Mouse (Mus musculus) stomach, embryonic 14.5 days (tissue): ENCODE measurements around the gene Klhdc3. TPM values are rescaled to one million over a fixed set of nuclear protein-coding genes. Genes with fewer than 3 reads are reported as not detected.

Experiments
- ATAC-seq: fragments of 200-750 bp; cut with Nextera tagmentation; 2 replicates; pipeline ENCODE4 v1.8.0; 2017; ENCODE audit warnings: low read depth, moderate TSS enrichment; ENCODE audit not compliant: insufficient number of reproducible peaks, insufficient read depth, low FRiP score
- H3K27ac ChIP-seq: fragments of 300-500 bp; sonication (generic); 2 replicates; pipeline ENCODE4 v1.5.1; 2014; ENCODE audit warnings: mild to moderate bottlenecking, low read length, moderate library complexity, mixed read lengths
- H3K27me3 ChIP-seq: fragments of 300-500 bp; sonication (generic); 2 replicates; pipeline ENCODE4 v1.6.1; 2014; ENCODE audit warnings: low read length, control low read depth, mixed read lengths; ENCODE audit not compliant: control insufficient read depth, insufficient read depth
- H3K36me3 ChIP-seq: fragments of 300-500 bp; sonication (generic); 2 replicates; pipeline ENCODE4 v1.6.1; 2014; ENCODE audit warnings: mild to moderate bottlenecking, control low read depth, low read length, moderate library complexity, mixed read lengths; ENCODE audit not compliant: control insufficient read depth, insufficient read depth
- H3K4me1 ChIP-seq: fragments of 300-500 bp; sonication (generic); 2 replicates; pipeline ENCODE4 v1.6.1; 2014; ENCODE audit warnings: low read length, control low read depth, mixed read lengths; ENCODE audit not compliant: control insufficient read depth, insufficient read depth
- H3K4me2 ChIP-seq: fragments of 300-500 bp; sonication (generic); replicated peaks from 2 replicates; pipeline ENCODE4 v1.6.1; 2014; ENCODE audit warnings: low read depth, low read length, control low read depth
- H3K4me3 ChIP-seq: fragments of 300-500 bp; sonication (generic); 2 replicates; pipeline ENCODE4 v1.5.1; 2014; ENCODE audit warnings: low read depth, low read length, control low read depth
- H3K9ac ChIP-seq: fragments of 300-500 bp; sonication (generic); replicated peaks from 2 replicates; pipeline ENCODE4 v1.6.1; 2014; ENCODE audit warnings: low read depth, mild to moderate bottlenecking, control low read depth, low read length, moderate library complexity, mixed read lengths
- H3K9me3 ChIP-seq: fragments of 300-500 bp; sonication (generic); 2 replicates; pipeline ENCODE4 v1.6.1; 2016; ENCODE audit warnings: low read depth, low read length, control low read depth; ENCODE audit not compliant: control insufficient read depth
- WGBS: fragments of 180-500 bp; shearing (Covaris S2); extraction: QIAGEN DNeasy Blood & Tissue Kit; methylation state at CpG from one replicate; pipeline ENCODE4 v1.1.7; 2014; 5-methylcytosine and 5-hydroxymethylcytosine counted together
- polyA plus RNA-seq: library from polyadenylated mRNA; unstranded; fragments of >200 nt; fragmentation: Nextera tagmentation; extraction: Ambion mirVana; gene quantifications from 2 replicates; pipeline ENCODE4 v1.2.1, GENCODE M21; 2014

The Klhdc3 gene
- polyA plus RNA-seq, 1 experiment from 2014 or later, result 101 TPM

- no peak overlapping the region for H3K4me3 ChIP-seq
- peaks cover 79% of the 10 kb centered on the region for H3K36me3 ChIP-seq
- no peak overlapping the region for H3K9ac ChIP-seq
- WGBS, result 95% methylated on average over 12 of the region's 12 CpGs
- no peak for ATAC-seq
- H3K4me1 ChIP-seq, result no peaks in the 10 kb centered on the region
- no peak overlapping the region for H3K27ac ChIP-seq
- H3K9me3 ChIP-seq, result no peaks in the 10 kb centered on the region
- H3K4me2 ChIP-seq, result no peak overlapping the region
- H3K27me3 ChIP-seq, result no peaks in the 10 kb centered on the region
Measured at GRCm38 (mm10) chr17:46661981-46662380, 18.7 kb downstream of the Klhdc3 start.

GRCm38 (mm10) chr17:46661351-46661750 is 19.4 kb downstream of the Klhdc3 start:
- no peak overlapping the region for H3K27ac ChIP-seq

GRCm38 (mm10) chr17:46656054-46656453 is 24.7 kb downstream of the Klhdc3 start:
- no peak for ATAC-seq
- Histone ChIP-seq H3K9ac (no peak overlapping the region), H3K36me3 (peaks cover 87% of the 10 kb centered on the region), H3K9me3 (no peaks in the 10 kb centered on the region), H3K27ac (no peak overlapping the region), H3K4me3 (no peak overlapping the region), H3K4me1 (peaks cover 18% of the 10 kb centered on the region), H3K27me3 (no peaks in the 10 kb centered on the region), H3K4me2 (no peak overlapping the region)
- WGBS, result 74% methylated on average over 6 of the region's 6 CpGs

More at GRCm38 (mm10) chr17:46661351-46661750, 19.4 kb downstream of the Klhdc3 start:
- no peaks in the 10 kb centered on the region for H3K27me3 ChIP-seq
- peaks cover 85% of the 10 kb centered on the region for H3K36me3 ChIP-seq
- 96% methylated on average over 9 of the region's 9 CpGs for WGBS
- H3K9me3 ChIP-seq, result no peaks in the 10 kb centered on the region
- H3K4me1 ChIP-seq, result no peaks in the 10 kb centered on the region
- ATAC-seq, result no peak
- H3K4me3 ChIP-seq, result no peak overlapping the region
- no peak overlapping the region for H3K4me2 ChIP-seq
- no peak overlapping the region for H3K9ac ChIP-seq

GRCm38 (mm10) chr17:46651755-46652547 is 28.8 kb downstream of the Klhdc3 start:
- Histone ChIP-seq H3K9ac (peak overlapping the region; percentile 86), H3K27ac (no peak overlapping the region), H3K27me3 (no peaks in the 10 kb centered on the region), H3K4me1 (peaks cover 28% of the 10 kb centered on the region), H3K36me3 (peaks cover 54% of the 10 kb centered on the region), H3K4me3 (peak overlapping the region; percentile 83), H3K9me3 (no peaks in the 10 kb centered on the region), H3K4me2 (peak overlapping the region; percentile 75)
- 70% methylated on average over 20 of the region's 20 CpGs for WGBS
- ATAC-seq, result no peak

GRCm38 (mm10) chr17:46651292-46651691 is 29.4 kb downstream of the Klhdc3 start:
- Histone ChIP-seq H3K4me3 (peak overlapping the region; percentile 83), H3K36me3 (peaks cover 48% of the 10 kb centered on the region), H3K9ac (peak overlapping the region; percentile 86), H3K4me2 (peak overlapping the region; percentile 75), H3K27me3 (no peaks in the 10 kb centered on the region), H3K4me1 (peaks cover 33% of the 10 kb centered on the region), H3K27ac (peak overlapping the region; percentile 86), H3K9me3 (no peaks in the 10 kb centered on the region)
- ATAC-seq, result no peak
- WGBS, result 72% methylated on average over 17 of the region's 17 CpGs

- Histone ChIP-seq H3K9me3 (no peaks in the 10 kb centered on the region), H3K4me1 (peaks cover 33% of the 10 kb centered on the region), H3K4me3 (peak within 1 kb of the TSS; percentile 83), H3K27ac (peak within 1 kb of the TSS; percentile 86), H3K27me3 (no peaks in the 10 kb centered on the region), H3K36me3 (peaks cover 39% of the 10 kb centered on the region), H3K9ac (peak within 1 kb of the TSS; percentile 86), H3K4me2 (peak within 1 kb of the TSS; percentile 75)
- peak; percentile 94 for ATAC-seq
- WGBS, result under 1% methylated on average over 54 of the region's 58 CpGs
Measured at GRCm38 (mm10) chr17:46650232-46651031, 30.3 kb downstream of the Klhdc3 start, which contains the start of gene Cul7. TSS of gene Cul7 (plus strand) at chr17:46650337.

- Histone ChIP-seq H3K4me1 (peaks cover 37% of the 10 kb centered on the region), H3K9ac (peak overlapping the region; percentile 86; the same call in 1 of the 2 replicates), H3K27me3 (no peaks in the 10 kb centered on the region), H3K27ac (peak overlapping the region; percentile 86), H3K9me3 (no peaks in the 10 kb centered on the region), H3K4me2 (peak overlapping the region; percentile 75), H3K36me3 (peaks cover 36% of the 10 kb centered on the region), H3K4me3 (peak overlapping the region; percentile 83)
- no peak for ATAC-seq
- 26% methylated on average over 15 of the region's 15 CpGs for WGBS
Measured at GRCm38 (mm10) chr17:46649811-46650210, 30.9 kb downstream of the Klhdc3 start.

- peaks cover 23% of the 10 kb centered on the region for H3K36me3 ChIP-seq
- peaks cover 44% of the 10 kb centered on the region for H3K4me1 ChIP-seq
- H3K27ac ChIP-seq, result no peak overlapping the region
- no peak overlapping the region for H3K9ac ChIP-seq
- H3K4me3 ChIP-seq, result no peak overlapping the region
- no peak overlapping the region for H3K4me2 ChIP-seq
- H3K27me3 ChIP-seq, result no peaks in the 10 kb centered on the region
- 91% methylated on average over 9 of the region's 9 CpGs for WGBS
- no peak for ATAC-seq
- no peaks in the 10 kb centered on the region for H3K9me3 ChIP-seq
Measured at GRCm38 (mm10) chr17:46648436-46648835, 32.3 kb downstream of the Klhdc3 start.
